Mouse (Mus musculus): Measurements from ENCODE around the gene Epb41l5.

Epb41l5 gene

DNA sequence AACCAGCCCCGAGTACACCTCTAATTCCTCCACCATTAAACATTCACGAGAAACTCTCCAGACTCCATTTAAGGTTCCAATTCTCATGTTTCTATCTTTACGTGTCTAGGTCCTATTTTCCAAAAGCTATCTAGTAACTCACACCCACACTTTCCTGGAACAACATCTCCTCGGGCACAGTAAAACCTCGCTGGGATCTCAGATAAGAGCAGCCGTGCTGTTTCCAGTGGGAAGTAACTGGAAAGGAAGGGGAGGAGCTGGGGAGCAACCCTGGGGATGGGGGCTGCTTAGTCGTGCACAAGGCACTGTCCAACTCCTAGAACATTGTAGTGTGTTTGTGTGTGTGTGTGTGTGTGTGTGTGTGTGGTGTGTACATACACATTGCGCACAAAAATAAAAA lies 146.9 kb downstream of the Epb41l5 start:
- no peak for DNase-seq (ENCODE audit: low spot score in 2 of 2)

DNA sequence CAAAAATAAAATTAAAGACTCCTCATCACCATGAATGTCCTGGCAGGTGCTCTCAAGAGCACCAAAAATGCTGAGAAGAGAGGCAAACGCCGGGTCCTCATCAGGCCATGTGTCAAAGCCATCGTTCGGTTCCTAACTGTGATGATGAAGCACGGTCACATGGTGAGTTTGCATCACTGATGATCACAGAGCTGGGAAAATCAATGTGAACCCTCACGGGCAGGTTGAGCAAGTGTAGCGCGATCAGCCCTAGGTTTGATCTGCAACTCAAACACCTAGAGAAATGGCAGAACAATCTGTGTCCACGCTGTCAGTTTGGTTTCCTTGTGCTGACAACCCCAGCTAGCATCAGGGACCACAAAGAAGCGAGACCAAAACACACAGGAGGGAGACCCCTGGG lies 149.3 kb downstream of the Epb41l5 start:
- no peak for DNase-seq (ENCODE audit: low spot score in 2 of 2)

DNA sequence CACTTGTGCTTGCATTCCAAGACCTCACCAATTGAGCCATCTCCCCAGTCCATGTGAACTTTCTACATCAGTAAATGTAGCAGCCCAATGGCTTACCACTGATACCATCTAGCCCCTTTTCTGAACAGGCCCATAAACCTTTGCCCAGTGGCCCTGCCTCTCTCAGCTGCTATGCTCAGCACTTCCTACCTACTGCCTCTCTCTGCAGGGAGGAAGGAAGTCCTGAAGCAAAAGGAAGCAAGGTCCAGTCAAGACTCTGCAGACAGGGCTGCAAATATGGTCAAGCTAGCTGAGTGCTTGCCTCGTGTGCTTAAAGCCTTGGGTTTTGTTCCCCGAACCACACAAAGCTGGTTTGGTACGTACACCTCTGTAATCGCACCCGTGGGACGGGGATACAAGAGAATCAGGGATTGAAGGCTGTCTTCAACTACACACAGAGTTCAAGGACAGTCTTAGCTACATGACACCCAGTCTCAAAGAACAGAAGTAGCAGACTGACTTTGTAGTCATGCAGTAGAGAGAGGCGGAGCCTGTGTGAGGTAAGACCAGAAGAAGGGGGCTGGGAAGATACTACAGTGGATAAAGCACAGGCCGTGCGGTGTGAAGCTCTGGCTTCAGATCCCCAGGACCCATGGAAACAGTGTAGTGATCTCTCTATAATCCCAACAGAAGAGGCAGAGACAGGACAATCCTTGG lies 150.1 kb downstream of the Epb41l5 start:
- no peak for DNase-seq (ENCODE audit: low spot score in 2 of 2)

DNA sequence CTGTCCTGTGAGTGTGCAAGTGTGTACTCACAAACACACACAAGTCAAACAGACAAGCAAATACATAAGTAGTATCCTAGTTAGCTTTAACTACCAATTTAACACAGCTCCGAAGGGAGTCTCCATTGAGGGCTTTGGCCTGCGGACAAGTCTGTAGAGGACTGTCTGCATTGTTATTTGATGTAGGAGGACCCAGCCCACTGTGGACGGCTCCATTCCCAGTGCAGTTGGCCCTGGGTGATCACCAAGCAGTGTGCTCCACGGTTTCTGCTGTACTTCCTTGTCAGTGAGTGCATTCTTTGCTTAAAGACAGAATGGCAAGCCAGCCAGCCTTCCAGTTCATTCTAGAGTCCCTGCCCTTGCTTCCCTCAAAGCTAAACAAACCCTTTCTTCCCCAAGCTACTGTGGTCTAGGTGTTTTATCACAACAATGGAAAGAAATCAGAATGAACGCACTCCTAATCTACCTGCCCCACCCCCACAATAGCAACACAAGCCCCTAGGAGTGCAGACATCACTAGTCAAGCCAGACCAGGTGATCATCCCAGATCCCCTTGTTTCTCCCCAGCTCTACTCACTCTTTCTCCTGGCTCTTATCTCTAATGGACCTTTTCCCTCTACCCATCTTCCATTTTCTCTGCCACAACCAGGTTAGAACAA lies 151.3 kb downstream of the Epb41l5 start:
- DNase-seq (ENCODE audit: low spot score in 2 of 2): no peak

DNA sequence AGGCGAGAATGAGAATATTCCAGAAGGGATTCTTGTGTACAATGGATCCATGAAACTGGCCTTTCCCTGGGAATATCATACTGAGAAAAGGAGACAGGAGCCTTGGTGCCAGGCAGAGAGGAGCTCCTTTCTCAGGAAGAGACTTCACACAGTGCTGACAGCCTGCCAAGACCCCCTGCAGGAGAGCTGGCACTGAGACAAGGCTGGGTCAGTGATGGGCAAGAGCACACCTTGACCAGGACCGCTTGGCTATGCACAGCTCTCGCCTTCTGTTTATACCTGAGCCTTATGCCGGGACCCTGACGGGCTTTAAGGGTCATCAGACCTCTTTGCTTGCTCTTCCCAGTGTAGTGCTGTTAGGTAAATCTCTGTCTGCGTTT lies 153.4 kb downstream of the Epb41l5 start:
- DNase-seq (ENCODE audit: low spot score in 2 of 2): no peak
